Mouse (Mus musculus): Measurements from ENCODE around the gene Tbata.

Tbata gene

GRCm38 (mm10) chr10:61167333-61168096, 4.2 kb upstream of the Tbata start:
- no peak for DNase-seq (ENCODE audit: low spot score)

GRCm38 (mm10) chr10:61168393-61168792, 3.4 kb upstream of the Tbata start:
- no peak for DNase-seq (ENCODE audit: low spot score)

- no peak for DNase-seq (ENCODE audit: low spot score)
Observed at GRCm38 (mm10) chr10:61172496-61172895, 742 bp downstream of the Tbata start.

GRCm38 (mm10) chr10:61174711-61175441, 3.1 kb downstream of the Tbata start:
- no peak for DNase-seq (ENCODE audit: low spot score)

GRCm38 (mm10) chr10:61175442-61176204, 3.9 kb downstream of the Tbata start:
- DNase-seq (ENCODE audit: low spot score) = no peak

GRCm38 (mm10) chr10:61176221-61176790, 4.6 kb downstream of the Tbata start:
- DNase-seq (ENCODE audit: low spot score) = no peak

GRCm38 (mm10) chr10:61177751-61178150, 6.0 kb downstream of the Tbata start:
- no peak for DNase-seq (ENCODE audit: low spot score)

- no peak for DNase-seq (ENCODE audit: low spot score)
Observed at GRCm38 (mm10) chr10:61178687-61179086, 6.9 kb downstream of the Tbata start.

- DNase-seq (ENCODE audit: low spot score) = no peak
Observed at GRCm38 (mm10) chr10:61179927-61180326, 8.2 kb downstream of the Tbata start.

GRCm38 (mm10) chr10:61187001-61187400, 15.2 kb downstream of the Tbata start:
- DNase-seq (ENCODE audit: low spot score) = no peak

GRCm38 (mm10) chr10:61188010-61188409, 16.3 kb downstream of the Tbata start:
- no peak for DNase-seq (ENCODE audit: low spot score)

GRCm38 (mm10) chr10:61194611-61195010, 22.9 kb downstream of the Tbata start:
- no peak for DNase-seq (ENCODE audit: low spot score)

GRCm38 (mm10) chr10:61195216-61195615, 23.5 kb downstream of the Tbata start:
- no peak for DNase-seq (ENCODE audit: low spot score)

GRCm38 (mm10) chr10:61195718-61196291, 24.1 kb downstream of the Tbata start:
- no peak for DNase-seq (ENCODE audit: low spot score)

- peak; percentile 57 for DNase-seq (ENCODE audit: low spot score)
Observed at GRCm38 (mm10) chr10:61199566-61200213, 27.9 kb downstream of the Tbata start.

GRCm38 (mm10) chr10:61200232-61200820, 28.6 kb downstream of the Tbata start:
- no peak for DNase-seq (ENCODE audit: low spot score)

GRCm38 (mm10) chr10:61200998-61201397, 29.2 kb downstream of the Tbata start:
- DNase-seq (ENCODE audit: low spot score) = no peak

- no peak for DNase-seq (ENCODE audit: low spot score)
Observed at GRCm38 (mm10) chr10:61201596-61202318, 30.0 kb downstream of the Tbata start.

GRCm38 (mm10) chr10:61203930-61204329, 32.2 kb downstream of the Tbata start:
- no peak for DNase-seq (ENCODE audit: low spot score)

- no peak for DNase-seq (ENCODE audit: low spot score)
Observed at GRCm38 (mm10) chr10:61208114-61208684, 36.4 kb downstream of the Tbata start.

All from ovary, postnatal 36 days (tissue).